Mouse (Mus musculus): ENCODE measurements at regions not wholly inside any gene's neighbourhood (a gene's known extent, or its start where the extent isn't known, plus 50 kb on each side); places are given as distances from the start of the nearest gene placed in this dataset.

- H3K4me1 ChIP-seq (ENCODE audit: control insufficient read depth in 1 of 2, insufficient read depth in 2 of 2, low read length in 2 of 2) = no peaks in the 10 kb centered on the region
- no peaks in the 10 kb centered on the region for H3K9me3 ChIP-seq (replicated peaks; ENCODE audit: insufficient read depth, low read length)
- no peak overlapping the region for H3K27ac ChIP-seq (ENCODE audit: control insufficient read depth, low read depth, low read length)
- H3K36me3 ChIP-seq (ENCODE audit: control insufficient read depth in 1 of 2, insufficient read depth in 2 of 2, low read length in 2 of 2) = no peaks in the 10 kb centered on the region
- H3K27me3 ChIP-seq (ENCODE audit: control insufficient read depth in 1 of 2, insufficient read depth in 2 of 2, low read length in 2 of 2) = no peaks in the 10 kb centered on the region
- H3K4me3 ChIP-seq (ENCODE audit: control insufficient read depth in 1 of 2, insufficient read depth in 1 of 2, low read depth in 2 of 2, low read length in 2 of 2) = no peak overlapping the region
- H3K79me2 ChIP-seq (ENCODE audit: control insufficient read depth, insufficient read depth, low read length, poor library complexity) = no peaks in the 10 kb centered on the region
- no peak for DNase-seq (ENCODE audit: low read depth, low spot score)
- no peak overlapping the region for H3K9ac ChIP-seq (ENCODE audit: control insufficient read depth, low read depth, low read length, poor library complexity, severe bottlenecking)
- TF ChIP-seq MYC (IDR thresholded peaks at IDR 0.05; ENCODE audit: low read depth, low read length) (no peak), TAL1 (IDR thresholded peaks at IDR 0.05; ENCODE audit: low read length) (no peak), NRF1 (IDR thresholded peaks at IDR 0.05; ENCODE audit: insufficient read depth, low read depth, low read length, poor library complexity, severe bottlenecking) (no peak), HCFC1 (IDR thresholded peaks at IDR 0.05; ENCODE audit: low read depth, low read length) (no peak), USF2 (IDR thresholded peaks at IDR 0.05; ENCODE audit: borderline replicate concordance in 1 of 2, insufficient read depth in 1 of 2, low read depth in 1 of 2, low read length in 2 of 2) (no peak), TCF12 (IDR thresholded peaks at IDR 0.05; ENCODE audit: low read depth, low read length) (no peak), UBTF (IDR thresholded peaks at IDR 0.05; ENCODE audit: borderline replicate concordance, insufficient read depth, low read depth, low read length) (no peak), KAT2A (conservative IDR thresholded peaks at IDR 0.05; ENCODE audit: low read depth, low read length) (no peak), TBP (IDR thresholded peaks at IDR 0.05; ENCODE audit: low read depth, low read length) (no peak)
Measured at GRCm38 (mm10) chr7:137913551-137914105, 476.2 kb downstream of the Glrx3 start.

DNA sequence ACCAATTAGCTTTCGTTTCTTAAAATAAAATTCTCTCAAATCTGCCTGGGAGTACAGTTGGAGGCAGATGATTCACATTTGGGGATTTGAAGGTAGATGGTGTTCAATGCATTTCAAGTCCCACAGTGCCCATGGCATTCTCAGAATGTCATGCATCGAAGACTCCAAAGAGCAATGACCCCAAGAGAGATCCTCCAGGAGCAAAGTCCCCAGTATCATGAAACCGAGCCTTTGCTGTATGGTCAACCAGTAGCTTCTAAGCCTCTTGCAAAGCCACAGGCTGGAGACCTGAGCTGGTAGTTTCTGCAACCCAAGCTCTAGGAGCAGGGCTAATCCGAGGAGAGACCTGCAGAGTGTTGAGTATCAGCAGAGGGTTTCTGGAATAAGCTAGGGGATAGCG, 477.1 kb downstream of the Glrx3 start:
- Histone ChIP-seq H3K79me2 (ENCODE audit: control insufficient read depth, insufficient read depth, low read length, poor library complexity) (no peaks in the 10 kb centered on the region), H3K9ac (ENCODE audit: control insufficient read depth, low read depth, low read length, poor library complexity, severe bottlenecking) (no peak overlapping the region), H3K4me1 (ENCODE audit: control insufficient read depth in 1 of 2, insufficient read depth in 2 of 2, low read length in 2 of 2) (no peaks in the 10 kb centered on the region), H3K36me3 (ENCODE audit: control insufficient read depth in 1 of 2, insufficient read depth in 2 of 2, low read length in 2 of 2) (no peaks in the 10 kb centered on the region), H3K4me3 (ENCODE audit: control insufficient read depth in 1 of 2, insufficient read depth in 1 of 2, low read depth in 2 of 2, low read length in 2 of 2) (no peak overlapping the region), H3K27me3 (ENCODE audit: control insufficient read depth in 1 of 2, insufficient read depth in 2 of 2, low read length in 2 of 2) (no peaks in the 10 kb centered on the region), H3K27ac (ENCODE audit: control insufficient read depth, low read depth, low read length) (no peak overlapping the region), H3K9me3 (replicated peaks; ENCODE audit: insufficient read depth, low read length) (no peaks in the 10 kb centered on the region)
- DNase-seq (ENCODE audit: low read depth, low spot score) = no peak
- TF ChIP-seq GABPA (IDR thresholded peaks at IDR 0.05; ENCODE audit: low read depth, low read length) (no peak), MAX (IDR thresholded peaks at IDR 0.05; ENCODE audit: low read length) (no peak), MEF2A (IDR thresholded peaks at IDR 0.05; ENCODE audit: extremely low read depth, insufficient replicate concordance, low read depth, low read length, poor library complexity, severe bottlenecking) (no peak), HCFC1 (IDR thresholded peaks at IDR 0.05; ENCODE audit: low read depth, low read length) (no peak), EP300 (IDR thresholded peaks at IDR 0.05; ENCODE audit: low read depth in 1 of 2, low read length in 2 of 2) (no peak), USF2 (IDR thresholded peaks at IDR 0.05; ENCODE audit: borderline replicate concordance in 1 of 2, insufficient read depth in 1 of 2, low read depth in 1 of 2, low read length in 2 of 2) (no peak), UBTF (IDR thresholded peaks at IDR 0.05; ENCODE audit: borderline replicate concordance, insufficient read depth, low read depth, low read length) (no peak), E2F4 (IDR thresholded peaks at IDR 0.05; ENCODE audit: borderline replicate concordance, low read depth, low read length) (no peak), USF1 (IDR thresholded peaks at IDR 0.05; ENCODE audit: low read depth, low read length) (no peak), TCF12 (IDR thresholded peaks at IDR 0.05; ENCODE audit: low read depth, low read length) (no peak), ZC3H11A (IDR thresholded peaks at IDR 0.05; ENCODE audit: low read depth, low read length) (no peak), SMC3 (IDR thresholded peaks at IDR 0.05; ENCODE audit: low read depth, low read length) (no peak), NRF1 (IDR thresholded peaks at IDR 0.05; ENCODE audit: insufficient read depth, low read depth, low read length, poor library complexity, severe bottlenecking) (no peak), MAZ (IDR thresholded peaks at IDR 0.05; ENCODE audit: low read depth, low read length) (no peak), TBP (IDR thresholded peaks at IDR 0.05; ENCODE audit: low read depth, low read length) (no peak), ELF1 (IDR thresholded peaks at IDR 0.05; ENCODE audit: low read depth, low read length) (no peak), CTCF (IDR thresholded peaks at IDR 0.05 in 2 of 3, conservative IDR thresholded peaks at IDR 0.05 in 1 of 3; ENCODE audit: control insufficient read depth in 1 of 3, insufficient read depth in 1 of 3, low read depth in 2 of 3, low read length in 3 of 3, poor library complexity in 1 of 3, severe bottlenecking in 1 of 3) (no peak), MYB (IDR thresholded peaks at IDR 0.05; ENCODE audit: low read depth, low read length) (no peak)
